Mouse (Mus musculus): ENCODE measurements around the gene a. TPM values are rescaled to one million over a fixed set of nuclear protein-coding genes. Genes with fewer than 3 reads are reported as not detected.
"Not testable (repeated sequence)": the region's sequence is repeated elsewhere in the genome, so short reads cannot be mapped to it uniquely, and the experiment has no call there.

Gene a
- polyA plus RNA-seq, 1 experiment from 2014 or later: 3.3 TPM

DNA sequence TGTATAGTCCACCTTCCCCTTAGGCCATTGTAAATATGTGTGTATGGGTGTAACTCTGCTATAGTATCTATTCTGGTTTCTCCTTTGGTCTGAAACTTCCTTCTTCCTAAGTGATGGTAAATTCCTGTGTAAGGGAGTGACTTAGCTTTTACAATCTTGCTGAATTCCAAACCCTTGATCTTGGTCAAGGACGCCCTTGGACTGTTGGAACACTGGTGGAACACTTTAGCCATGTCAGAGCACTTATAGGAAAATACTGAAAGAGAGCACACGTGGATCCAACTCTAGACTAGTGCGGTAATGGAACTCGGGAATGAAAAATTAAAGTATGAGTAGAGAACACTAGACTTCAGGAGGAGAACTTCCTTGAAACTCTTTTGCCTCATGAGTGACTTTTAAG, 108.2 kb downstream of the a start:
- H3K36me3 ChIP-seq (replicated peaks; ENCODE audit: control insufficient read depth, insufficient read depth, low read depth, low read length); H3K27me3 ChIP-seq (ENCODE audit: control insufficient read depth, insufficient read depth, low read length); H3K9ac ChIP-seq (replicated peaks; ENCODE audit: low read length); H3K9me3 ChIP-seq (replicated peaks; ENCODE audit: control insufficient read depth, low read length); DNase-seq (ENCODE audit: low spot score); H3K4me2 ChIP-seq (ENCODE audit: low read depth, low read length); H3K4me3 ChIP-seq (ENCODE audit: low read depth, low read length); H3K27ac ChIP-seq (replicated peaks; ENCODE audit: low read depth, low read length); ATAC-seq (replicated peaks; ENCODE audit: insufficient number of reproducible peaks, low FRiP score, low TSS enrichment, low read depth); H3K4me1 ChIP-seq (ENCODE audit: control insufficient read depth, insufficient read depth, low read length): not testable (repeated sequence)
- WGBS: 80% methylated on average over 4 of the region's 4 CpGs

- no peak overlapping the region for H3K4me3 ChIP-seq (ENCODE audit: low read depth, low read length)
- no peaks in the 10 kb centered on the region for H3K36me3 ChIP-seq (replicated peaks; ENCODE audit: control insufficient read depth, insufficient read depth, low read depth, low read length)
- H3K4me1 ChIP-seq (ENCODE audit: control insufficient read depth, insufficient read depth, low read length): no peaks in the 10 kb centered on the region
- no peak overlapping the region for H3K27ac ChIP-seq (replicated peaks; ENCODE audit: low read depth, low read length)
- no peak overlapping the region for H3K9ac ChIP-seq (replicated peaks; ENCODE audit: low read length)
- H3K9me3 ChIP-seq (replicated peaks; ENCODE audit: control insufficient read depth, low read length): no peaks in the 10 kb centered on the region
- WGBS: 92% methylated on average over 3 of the region's 3 CpGs
- no peaks in the 10 kb centered on the region for H3K27me3 ChIP-seq (ENCODE audit: control insufficient read depth, insufficient read depth, low read length)
- DNase-seq (ENCODE audit: low spot score): no peak
- ATAC-seq (replicated peaks; ENCODE audit: insufficient number of reproducible peaks, low FRiP score, low TSS enrichment, low read depth): no peak
- no peak overlapping the region for H3K4me2 ChIP-seq (ENCODE audit: low read depth, low read length)
Measured at GRCm38 (mm10) chr2:154902111-154902510, 110.9 kb downstream of the a start.

GRCm38 (mm10) chr2:154905796-154906195, 114.6 kb downstream of the a start:
- H3K9me3 ChIP-seq (replicated peaks; ENCODE audit: control insufficient read depth, low read length): no peaks in the 10 kb centered on the region
- WGBS: 54% methylated on average over 2 of the region's 2 CpGs
- no peaks in the 10 kb centered on the region for H3K4me1 ChIP-seq (ENCODE audit: control insufficient read depth, insufficient read depth, low read length)

GRCm38 (mm10) chr2:154908223-154908622, 117.0 kb downstream of the a start:
- not testable (repeated sequence) for H3K36me3 ChIP-seq (replicated peaks; ENCODE audit: control insufficient read depth, insufficient read depth, low read depth, low read length); H3K9me3 ChIP-seq (replicated peaks; ENCODE audit: control insufficient read depth, low read length); H3K4me3 ChIP-seq (ENCODE audit: low read depth, low read length); H3K4me2 ChIP-seq (ENCODE audit: low read depth, low read length); H3K4me1 ChIP-seq (ENCODE audit: control insufficient read depth, insufficient read depth, low read length); ATAC-seq (replicated peaks; ENCODE audit: insufficient number of reproducible peaks, low FRiP score, low TSS enrichment, low read depth); H3K9ac ChIP-seq (replicated peaks; ENCODE audit: low read length); H3K27ac ChIP-seq (replicated peaks; ENCODE audit: low read depth, low read length); DNase-seq (ENCODE audit: low spot score); H3K27me3 ChIP-seq (ENCODE audit: control insufficient read depth, insufficient read depth, low read length)
- WGBS: 47% methylated on average over 2 of the region's 2 CpGs

More at GRCm38 (mm10) chr2:154905796-154906195, 114.6 kb downstream of the a start:
- no peaks in the 10 kb centered on the region for H3K36me3 ChIP-seq (replicated peaks; ENCODE audit: control insufficient read depth, insufficient read depth, low read depth, low read length)
- H3K27me3 ChIP-seq (ENCODE audit: control insufficient read depth, insufficient read depth, low read length): no peaks in the 10 kb centered on the region
- H3K4me3 ChIP-seq (ENCODE audit: low read depth, low read length): no peak overlapping the region
- ATAC-seq (replicated peaks; ENCODE audit: insufficient number of reproducible peaks, low FRiP score, low TSS enrichment, low read depth) (no peak), DNase-seq (ENCODE audit: low spot score) (no peak)
- H3K27ac ChIP-seq (replicated peaks; ENCODE audit: low read depth, low read length): no peak overlapping the region
- no peak overlapping the region for H3K4me2 ChIP-seq (ENCODE audit: low read depth, low read length)
- no peak overlapping the region for H3K9ac ChIP-seq (replicated peaks; ENCODE audit: low read length)

DNA sequence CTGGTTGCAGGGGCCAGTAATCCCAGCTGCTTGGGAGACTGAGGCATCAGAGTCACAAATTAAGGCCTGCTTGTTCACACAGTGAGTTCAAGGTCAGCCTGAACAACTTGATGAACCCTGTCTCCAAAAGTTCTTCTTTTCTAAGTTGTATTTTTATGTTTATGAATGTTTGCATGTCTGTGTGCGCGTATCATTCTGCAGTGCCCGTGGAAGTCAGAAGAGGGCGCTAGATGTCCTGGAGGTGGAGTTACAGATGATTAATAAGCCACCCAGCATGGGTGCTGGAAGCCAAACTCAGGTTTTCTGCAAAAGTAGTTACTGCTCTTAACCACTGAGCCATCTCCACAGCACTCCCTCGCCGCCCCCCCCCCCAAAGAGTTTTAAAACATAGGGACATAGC, 118.6 kb downstream of the a start:
- Histone ChIP-seq H3K27ac (replicated peaks; ENCODE audit: low read depth, low read length) (no peak overlapping the region), H3K4me3 (ENCODE audit: low read depth, low read length) (no peak overlapping the region), H3K9ac (replicated peaks; ENCODE audit: low read length) (no peak overlapping the region), H3K36me3 (replicated peaks; ENCODE audit: control insufficient read depth, insufficient read depth, low read depth, low read length) (no peaks in the 10 kb centered on the region), H3K4me2 (ENCODE audit: low read depth, low read length) (no peak overlapping the region), H3K4me1 (ENCODE audit: control insufficient read depth, insufficient read depth, low read length) (no peaks in the 10 kb centered on the region), H3K9me3 (replicated peaks; ENCODE audit: control insufficient read depth, low read length) (no peaks in the 10 kb centered on the region), H3K27me3 (ENCODE audit: control insufficient read depth, insufficient read depth, low read length) (no peaks in the 10 kb centered on the region)
- no peak for DNase-seq (ENCODE audit: low spot score)
- WGBS: 76% methylated on average over 6 of the region's 6 CpGs
- no peak for ATAC-seq (replicated peaks; ENCODE audit: insufficient number of reproducible peaks, low FRiP score, low TSS enrichment, low read depth)

GRCm38 (mm10) chr2:154915922-154916541, 124.8 kb downstream of the a start:
- H3K36me3 ChIP-seq (replicated peaks; ENCODE audit: control insufficient read depth, insufficient read depth, low read depth, low read length): no peaks in the 10 kb centered on the region
- no peak overlapping the region for H3K4me3 ChIP-seq (ENCODE audit: low read depth, low read length)
- H3K9ac ChIP-seq (replicated peaks; ENCODE audit: low read length): no peak overlapping the region
- DNase-seq (ENCODE audit: low spot score) (peak; percentile 53), ATAC-seq (replicated peaks; ENCODE audit: insufficient number of reproducible peaks, low FRiP score, low TSS enrichment, low read depth) (0 out of 2 replicates have a peak, but pooled peaks have one; percentile 39)
- no peak overlapping the region for H3K4me2 ChIP-seq (ENCODE audit: low read depth, low read length)
- no peaks in the 10 kb centered on the region for H3K9me3 ChIP-seq (replicated peaks; ENCODE audit: control insufficient read depth, low read length)
- no peaks in the 10 kb centered on the region for H3K27me3 ChIP-seq (ENCODE audit: control insufficient read depth, insufficient read depth, low read length)
- H3K27ac ChIP-seq (replicated peaks; ENCODE audit: low read depth, low read length): no peak overlapping the region
- no peaks in the 10 kb centered on the region for H3K4me1 ChIP-seq (ENCODE audit: control insufficient read depth, insufficient read depth, low read length)
- 47% methylated on average over 12 of the region's 12 CpGs for WGBS

GRCm38 (mm10) chr2:154916547-154916946, 125.3 kb downstream of the a start:
- H3K4me1 ChIP-seq (ENCODE audit: control insufficient read depth, insufficient read depth, low read length): no peaks in the 10 kb centered on the region
- no peak overlapping the region for H3K4me3 ChIP-seq (ENCODE audit: low read depth, low read length)
- peak; percentile 76 for DNase-seq (ENCODE audit: low spot score)
- no peaks in the 10 kb centered on the region for H3K9me3 ChIP-seq (replicated peaks; ENCODE audit: control insufficient read depth, low read length)
- H3K27me3 ChIP-seq (ENCODE audit: control insufficient read depth, insufficient read depth, low read length): no peaks in the 10 kb centered on the region
- H3K4me2 ChIP-seq (ENCODE audit: low read depth, low read length): no peak overlapping the region
- no peaks in the 10 kb centered on the region for H3K36me3 ChIP-seq (replicated peaks; ENCODE audit: control insufficient read depth, insufficient read depth, low read depth, low read length)
- 14% methylated on average over 2 of the region's 2 CpGs for WGBS
- ATAC-seq (replicated peaks; ENCODE audit: insufficient number of reproducible peaks, low FRiP score, low TSS enrichment, low read depth): 0 out of 2 replicates have a peak, but pooled peaks have one; percentile 44
- no peak overlapping the region for H3K27ac ChIP-seq (replicated peaks; ENCODE audit: low read depth, low read length)
- H3K9ac ChIP-seq (replicated peaks; ENCODE audit: low read length): no peak overlapping the region

DNA sequence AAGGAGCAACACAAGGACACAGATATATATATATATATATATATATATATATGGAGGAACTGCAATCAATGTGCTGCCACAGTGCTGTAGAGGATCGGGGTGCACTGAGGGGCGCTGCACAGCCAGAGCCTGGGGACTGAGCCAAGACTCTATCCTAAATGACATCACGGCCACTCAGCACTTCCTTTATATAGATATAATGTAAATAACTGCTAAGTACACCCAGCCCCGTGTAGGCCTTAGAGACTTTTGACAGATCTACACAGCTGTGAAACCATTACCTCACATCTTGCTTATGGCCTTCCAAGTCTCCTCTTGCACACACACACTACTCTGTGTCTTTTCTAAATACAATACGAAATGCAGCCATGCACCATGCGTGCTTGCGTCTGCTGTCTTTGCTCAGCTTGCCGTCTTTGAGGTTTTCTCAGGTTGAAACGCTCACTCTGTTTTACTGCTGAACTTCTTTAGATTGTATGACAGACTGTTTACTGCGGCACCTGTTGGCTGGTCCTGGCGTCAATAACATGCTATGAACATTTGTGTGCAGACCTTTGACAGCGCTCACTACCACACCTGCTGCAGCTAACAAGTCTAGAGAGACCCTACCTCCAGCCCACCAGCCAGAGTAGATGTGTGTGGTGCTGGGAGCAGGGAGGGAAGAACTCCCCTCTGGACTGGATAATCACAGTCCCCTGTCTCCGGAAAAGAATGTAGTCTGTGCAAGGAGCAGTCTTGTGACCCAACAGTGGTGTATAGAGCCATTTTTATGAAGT, 126.9 kb downstream of the a start:
- no peak overlapping the region for H3K4me2 ChIP-seq (ENCODE audit: low read depth, low read length)
- H3K9ac ChIP-seq (replicated peaks; ENCODE audit: low read length): no peak overlapping the region
- DNase-seq (ENCODE audit: low spot score): no peak
- H3K4me3 ChIP-seq (ENCODE audit: low read depth, low read length): no peak overlapping the region
- no peak for ATAC-seq (replicated peaks; ENCODE audit: insufficient number of reproducible peaks, low FRiP score, low TSS enrichment, low read depth)
- no peaks in the 10 kb centered on the region for H3K4me1 ChIP-seq (ENCODE audit: control insufficient read depth, insufficient read depth, low read length)
- no peak overlapping the region for H3K27ac ChIP-seq (replicated peaks; ENCODE audit: low read depth, low read length)
- no peaks in the 10 kb centered on the region for H3K27me3 ChIP-seq (ENCODE audit: control insufficient read depth, insufficient read depth, low read length)
- no peaks in the 10 kb centered on the region for H3K36me3 ChIP-seq (replicated peaks; ENCODE audit: control insufficient read depth, insufficient read depth, low read depth, low read length)
- WGBS: 77% methylated on average over 13 of the region's 13 CpGs
- no peaks in the 10 kb centered on the region for H3K9me3 ChIP-seq (replicated peaks; ENCODE audit: control insufficient read depth, low read length)

Data from embryonic facial prominence, embryonic 11.5 days (tissue).